Mouse (Mus musculus) CD8-positive naive resting alpha-beta T cell, adult 57 days (primary cell): ENCODE measurements around the gene Vdr. TPM values are rescaled to one million over a fixed set of nuclear protein-coding genes. Genes with fewer than 3 reads are reported as not detected.

Experiments
- total RNA-seq: library from RNA; stranded (reverse); gene quantifications from one replicate; pipeline ENCODE4 v1.2.4, GENCODE M21; 2023

Gene Vdr
- total RNA-seq = 0.12 TPM

DNA sequence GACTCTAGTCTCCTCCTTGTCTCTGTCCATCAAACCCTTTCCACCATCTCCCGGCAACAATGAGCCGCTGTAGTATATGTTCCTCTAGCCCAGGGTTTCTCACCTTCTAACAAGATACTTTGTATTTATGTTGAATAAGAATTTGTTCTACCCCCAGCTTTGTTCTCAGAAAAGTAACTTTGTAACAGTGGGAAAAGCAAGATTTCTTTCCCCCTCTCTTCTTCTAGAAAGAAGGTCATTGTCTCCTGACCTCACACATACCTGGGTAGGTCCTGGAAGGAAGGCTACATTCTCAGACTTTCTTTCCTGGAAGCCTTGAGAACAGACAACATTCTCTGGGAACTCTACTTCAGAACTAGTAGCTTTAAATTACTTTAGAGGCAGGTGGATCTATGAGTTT, at the start of gene Vdr:
Gene Vdr (minus strand): TSS at position 101 of the 400 bp plus-strand sequence.

DNA sequence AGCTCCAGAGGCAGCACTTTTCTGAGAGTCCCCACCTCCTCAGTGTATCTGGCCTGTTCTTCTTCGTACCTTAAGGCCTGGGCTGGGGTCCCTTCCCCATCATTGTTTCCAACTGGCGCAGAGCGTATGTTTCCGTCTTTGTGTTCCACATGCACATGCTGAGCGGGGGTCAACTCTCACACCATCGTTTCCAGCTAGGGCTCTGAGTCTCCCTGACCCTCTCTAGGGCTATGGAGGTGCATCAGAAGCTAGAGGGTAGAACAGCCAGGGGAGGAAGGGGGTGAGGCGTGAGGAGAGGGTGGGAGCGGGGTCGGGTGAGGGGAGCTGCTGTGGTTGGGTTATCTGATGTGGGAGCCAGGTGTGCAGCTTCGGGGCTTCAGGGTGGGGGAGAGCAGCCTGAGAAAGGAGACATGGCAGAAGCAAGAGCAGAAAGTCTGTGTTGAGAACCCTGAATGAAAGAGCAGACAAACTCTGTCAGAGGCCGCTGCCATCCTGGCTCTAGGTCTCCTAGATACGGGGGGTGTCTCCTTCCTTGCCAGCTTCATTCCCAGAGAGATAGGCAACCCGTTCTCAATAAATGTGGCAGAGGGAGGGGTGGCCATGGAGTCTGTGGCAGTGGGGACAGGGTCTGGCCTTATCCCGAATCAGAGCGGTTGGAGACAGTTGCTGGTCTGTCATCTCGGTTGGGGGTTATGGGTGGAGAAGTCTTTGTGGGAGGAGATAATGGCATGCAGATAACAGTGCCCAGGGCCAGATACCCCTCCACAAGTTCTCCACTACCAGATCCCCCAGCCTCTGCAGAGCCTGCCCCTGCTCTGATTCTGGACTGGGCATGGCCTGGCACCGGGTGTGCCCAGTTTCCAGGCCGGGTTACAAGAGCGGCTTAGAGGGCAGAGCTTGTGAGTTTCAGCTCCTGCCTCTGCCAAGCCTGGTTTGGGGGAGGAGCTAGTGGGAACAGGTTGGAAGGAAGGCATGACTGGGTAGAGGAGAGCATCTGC, 66.1 kb downstream of the Vdr start, which contains the start of gene Hdac7:
Gene Hdac7 (minus strand): TSS at position 466 of the 998 bp plus-strand sequence.

Other genes with a start within 250 kb of the Vdr start
- 12.6 TPM for gene Rpap3, start 204.8 kb downstream of the Vdr start, total RNA-seq
- 0.43 TPM for gene Endou, start 179.3 kb downstream of the Vdr start, total RNA-seq
- 0.92 TPM for gene Rapgef3, start 142.7 kb downstream of the Vdr start, total RNA-seq
- 13.4 TPM for gene Slc48a1, start 132.1 kb downstream of the Vdr start, total RNA-seq
- 218 TPM for gene Hdac7, start 66.1 kb downstream of the Vdr start, total RNA-seq
- 14.1 TPM for gene Tmem106c, start 53.6 kb upstream of the Vdr start, total RNA-seq
- gene Col2a1, start 94.1 kb upstream of the Vdr start, total RNA-seq = 0.24 TPM
- 9.5 TPM for gene Pfkm, start 182.0 kb upstream of the Vdr start, total RNA-seq
- gene Senp1, start 183.1 kb upstream of the Vdr start, total RNA-seq = 50.0 TPM